Mouse (Mus musculus): ENCODE results near the gene Clec1b. TPM values are rescaled to one million over a fixed set of nuclear protein-coding genes. Genes with fewer than 3 reads are reported as not detected.

The Clec1b gene
- polyA plus RNA-seq, 1 experiment from 2014 or later = 2.0 TPM

DNA sequence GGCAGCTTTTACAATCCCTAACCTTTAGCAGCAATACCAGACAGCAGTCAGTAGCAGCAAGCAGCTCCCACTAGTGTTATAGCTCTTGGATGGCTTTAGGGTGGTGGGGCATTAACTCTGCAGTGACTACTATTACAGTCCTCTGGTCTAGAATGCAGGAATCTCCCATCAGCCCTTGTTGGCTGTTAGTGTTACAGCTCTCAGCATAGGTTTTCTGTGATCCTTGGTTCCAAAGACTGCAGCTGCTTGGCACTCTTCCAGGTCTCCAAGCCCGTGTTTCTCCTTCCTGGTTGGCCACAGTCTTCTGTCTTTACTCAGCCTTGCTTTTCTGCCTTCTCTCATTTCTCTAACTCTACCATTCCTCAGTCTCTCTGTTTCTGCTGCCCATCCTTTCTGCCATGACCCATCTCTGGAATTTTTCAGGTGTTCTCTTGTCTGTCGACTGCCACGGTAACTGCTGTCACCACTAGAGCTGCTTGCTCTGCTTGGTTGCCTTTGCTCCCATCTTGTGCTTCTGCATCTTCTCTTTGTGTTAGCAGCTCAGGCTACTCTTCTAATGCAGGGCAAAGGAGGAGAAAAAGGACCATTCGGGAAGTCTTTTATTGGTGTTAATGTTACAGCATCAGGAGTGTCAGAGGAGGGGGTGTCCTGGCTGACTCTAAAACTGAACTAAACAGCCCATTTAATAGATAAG lies 26.1 kb downstream of the Clec1b start:
- Histone ChIP-seq H3K9me3 (no peaks in the 10 kb centered on the region), H3K4me2 (0 out of 2 replicates have a peak overlapping the region, but pooled peaks have one; percentile 19), H3K36me3 (no peaks in the 10 kb centered on the region), H3K9ac (no peak overlapping the region), H3K4me3 (no peak overlapping the region), H3K27me3 (no peaks in the 10 kb centered on the region), H3K27ac (replicated peaks) (peak overlapping the region; percentile 69), H3K4me1 (replicated peaks) (peaks cover 12% of the 10 kb centered on the region; the same call in 1 of the 2 replicates)
- 67% methylated on average over 4 of the region's 4 CpGs for WGBS
- peak; percentile 58; the same call in 1 of the 2 replicates for ATAC-seq (ENCODE audit: low read depth)

DNA sequence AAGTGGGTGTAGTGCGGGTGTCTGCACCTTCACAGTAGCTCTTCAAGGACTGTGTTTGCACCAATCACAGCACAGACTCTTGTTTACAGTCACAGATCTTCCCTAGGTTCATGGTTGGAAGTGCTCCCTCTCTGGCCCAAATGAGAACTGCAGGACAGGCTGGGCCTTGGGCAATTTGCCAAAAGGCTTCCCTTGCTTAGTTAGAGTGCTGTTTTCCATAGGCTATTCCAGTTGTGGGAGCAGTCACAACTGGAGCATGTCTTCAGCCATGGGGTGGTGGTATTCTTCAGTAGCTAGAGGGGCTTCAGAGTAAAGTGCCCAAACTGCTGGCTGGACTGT lies 26.6 kb downstream of the Clec1b start:
- Histone ChIP-seq H3K27me3 (no peaks in the 10 kb centered on the region), H3K4me1 (replicated peaks) (peaks cover 12% of the 10 kb centered on the region; the same call in 1 of the 2 replicates), H3K4me2 (0 out of 2 replicates have a peak overlapping the region, but pooled peaks have one; percentile 19), H3K9ac (no peak overlapping the region), H3K9me3 (no peaks in the 10 kb centered on the region), H3K27ac (replicated peaks) (peak overlapping the region; percentile 69; the same call in 1 of the 2 replicates), H3K4me3 (no peak overlapping the region), H3K36me3 (no peaks in the 10 kb centered on the region)
- 17% methylated on average over 1 of the region's 1 CpGs for WGBS
- ATAC-seq (ENCODE audit: low read depth) = peak; percentile 83

DNA sequence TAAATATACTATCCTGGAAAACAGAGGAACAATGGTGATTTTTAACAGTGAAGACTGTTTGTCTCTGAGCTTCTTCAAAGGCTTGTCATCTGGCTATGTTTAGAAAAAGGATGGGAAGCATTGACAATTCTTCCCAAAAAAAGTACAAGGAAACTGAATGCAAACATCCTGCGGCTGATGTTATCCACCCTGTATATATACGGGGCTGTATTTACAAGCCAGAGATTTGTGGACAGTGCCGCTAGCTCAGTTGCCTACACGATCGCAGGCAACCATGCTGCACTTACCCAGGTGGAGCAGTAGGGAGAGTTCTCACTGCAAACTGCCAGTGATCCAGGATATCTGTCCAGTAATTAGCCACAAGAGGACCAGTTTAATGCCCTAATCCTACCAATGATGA lies 28.1 kb downstream of the Clec1b start:
- H3K4me3 ChIP-seq = no peak overlapping the region
- no peaks in the 10 kb centered on the region for H3K27me3 ChIP-seq
- no peaks in the 10 kb centered on the region for H3K9me3 ChIP-seq
- 84% methylated on average over 5 of the region's 5 CpGs for WGBS
- H3K4me1 ChIP-seq (replicated peaks) = peaks cover 12% of the 10 kb centered on the region; the same call in 1 of the 2 replicates
- H3K4me2 ChIP-seq = no peak overlapping the region
- no peak overlapping the region for H3K27ac ChIP-seq (replicated peaks)
- 0 out of 2 replicates have a peak, but pooled peaks have one; percentile 55 for ATAC-seq (ENCODE audit: low read depth)
- no peak overlapping the region for H3K9ac ChIP-seq
- no peaks in the 10 kb centered on the region for H3K36me3 ChIP-seq

DNA sequence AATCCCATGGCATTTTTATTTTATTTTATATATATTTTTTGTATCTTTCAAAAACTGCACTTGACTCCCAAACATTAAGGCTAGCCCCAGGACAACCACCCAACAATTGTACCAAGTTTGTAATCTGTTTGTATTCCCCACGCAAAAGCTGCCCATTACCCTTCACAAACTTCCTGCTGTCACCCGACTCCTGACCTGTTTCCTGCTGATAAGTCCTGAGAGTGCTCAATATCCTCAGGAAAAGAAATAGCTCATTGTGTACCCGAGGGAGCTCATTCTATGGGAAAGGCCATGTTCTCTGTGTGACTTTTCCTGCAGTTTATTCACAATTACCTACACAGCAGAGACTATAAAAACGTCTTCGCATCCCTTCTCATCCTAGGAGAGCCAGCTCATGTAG lies 28.7 kb downstream of the Clec1b start:
- no peak overlapping the region for H3K9ac ChIP-seq
- WGBS = 34% methylated on average over 5 of the region's 5 CpGs
- ATAC-seq (ENCODE audit: low read depth) = no peak
- no peaks in the 10 kb centered on the region for H3K36me3 ChIP-seq
- no peak overlapping the region for H3K27ac ChIP-seq (replicated peaks)
- H3K27me3 ChIP-seq = no peaks in the 10 kb centered on the region
- H3K4me2 ChIP-seq = no peak overlapping the region
- H3K4me1 ChIP-seq (replicated peaks) = peaks cover 12% of the 10 kb centered on the region; the same call in 1 of the 2 replicates
- no peaks in the 10 kb centered on the region for H3K9me3 ChIP-seq
- H3K4me3 ChIP-seq = no peak overlapping the region

DNA sequence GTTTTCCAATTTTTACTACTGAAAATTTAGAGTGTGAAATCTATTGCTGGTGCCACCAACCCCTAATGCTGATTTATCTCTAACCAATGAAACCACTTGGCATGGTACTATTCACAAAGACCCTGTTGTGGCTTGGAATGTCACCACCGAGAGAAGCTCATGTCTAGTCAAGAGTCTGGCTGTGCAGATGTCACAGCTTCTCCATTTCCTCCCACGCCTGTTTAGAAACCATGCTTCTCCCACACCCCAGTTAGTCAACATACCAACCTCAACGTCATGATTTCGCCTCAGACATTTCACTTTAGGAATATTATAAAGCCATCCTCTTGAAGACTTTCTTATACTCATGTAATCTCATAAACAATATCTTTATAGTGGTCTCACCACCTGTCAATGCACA lies 30.2 kb downstream of the Clec1b start:
- Histone ChIP-seq H3K4me1 (replicated peaks) (peaks cover 12% of the 10 kb centered on the region; the same call in 1 of the 2 replicates), H3K4me2 (no peak overlapping the region), H3K9me3 (no peaks in the 10 kb centered on the region), H3K36me3 (no peaks in the 10 kb centered on the region), H3K9ac (no peak overlapping the region), H3K4me3 (no peak overlapping the region), H3K27ac (replicated peaks) (no peak overlapping the region), H3K27me3 (no peaks in the 10 kb centered on the region)
- WGBS = 82% methylated on average over 4 of the region's 4 CpGs
- ATAC-seq (ENCODE audit: low read depth) = no peak

DNA sequence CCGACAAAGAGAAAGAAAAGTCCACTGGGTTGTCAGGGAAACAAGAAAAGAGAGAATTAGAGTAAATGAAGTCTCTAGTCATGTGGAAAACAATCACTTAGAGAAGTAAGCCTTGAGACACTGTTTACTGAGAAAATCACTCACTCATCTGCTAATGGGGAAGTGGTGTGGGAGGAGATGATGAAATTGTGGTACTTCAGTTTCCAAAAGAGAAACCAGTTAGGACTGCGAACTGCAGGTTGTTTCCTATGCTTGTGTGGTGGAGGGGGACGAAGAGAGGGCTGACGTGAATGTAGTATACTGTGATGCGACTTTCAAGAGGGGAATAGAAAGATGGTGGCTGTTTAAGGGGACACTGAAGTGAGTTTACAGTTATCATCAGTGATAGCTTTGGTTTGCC lies 37.1 kb downstream of the Clec1b start:
- H3K4me2 ChIP-seq = no peak overlapping the region
- no peak overlapping the region for H3K9ac ChIP-seq
- ATAC-seq (ENCODE audit: low read depth) = no peak
- H3K27me3 ChIP-seq = no peaks in the 10 kb centered on the region
- WGBS = 56% methylated on average over 5 of the region's 5 CpGs
- no peak overlapping the region for H3K4me3 ChIP-seq
- H3K4me1 ChIP-seq (replicated peaks) = no peaks in the 10 kb centered on the region
- no peak overlapping the region for H3K27ac ChIP-seq (replicated peaks)
- no peaks in the 10 kb centered on the region for H3K9me3 ChIP-seq
- H3K36me3 ChIP-seq = no peaks in the 10 kb centered on the region

DNA sequence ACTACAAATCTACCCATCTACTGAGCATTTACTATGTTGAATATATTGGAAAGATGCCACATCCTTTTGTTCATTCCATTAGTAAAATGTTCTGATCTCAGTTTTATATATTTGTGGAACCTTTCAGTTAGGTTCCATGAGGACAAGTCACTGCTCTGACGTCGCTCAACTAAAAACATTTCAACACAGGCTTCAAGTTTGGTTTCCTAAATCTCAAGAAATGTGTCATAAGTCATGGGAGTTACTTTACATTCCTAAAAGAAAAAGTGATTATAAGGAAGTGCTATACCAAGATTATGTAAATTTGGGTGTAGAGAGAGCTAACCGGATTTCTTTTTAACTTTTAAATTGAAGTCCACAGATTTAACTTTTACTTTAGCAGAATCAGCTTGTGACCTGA lies 38.9 kb downstream of the Clec1b start:
- Histone ChIP-seq H3K9ac (no peak overlapping the region), H3K36me3 (no peaks in the 10 kb centered on the region), H3K4me3 (no peak overlapping the region), H3K4me2 (no peak overlapping the region), H3K9me3 (no peaks in the 10 kb centered on the region), H3K27ac (replicated peaks) (no peak overlapping the region), H3K27me3 (no peaks in the 10 kb centered on the region), H3K4me1 (replicated peaks) (no peaks in the 10 kb centered on the region)
- ATAC-seq (ENCODE audit: low read depth) = no peak
- 91% methylated on average over 3 of the region's 3 CpGs for WGBS

DNA sequence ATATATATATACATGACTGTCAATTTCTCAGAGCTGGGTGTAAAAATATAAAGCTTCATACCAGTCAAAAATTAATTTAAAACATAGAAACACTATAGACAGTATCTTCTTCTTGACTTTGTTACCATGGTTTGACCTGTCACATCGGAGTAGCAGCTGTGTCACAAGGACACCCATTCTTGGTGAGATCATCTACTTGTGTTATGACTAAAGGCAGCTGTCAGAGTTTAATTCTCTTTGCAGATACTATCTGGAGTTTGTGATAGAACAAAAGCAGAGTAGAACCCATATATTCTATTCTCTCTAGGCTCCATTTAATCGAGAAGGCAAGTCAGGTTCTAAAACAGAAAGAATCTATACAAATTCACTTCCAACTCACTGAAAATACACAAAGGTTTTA lies 40.9 kb downstream of the Clec1b start:
- H3K4me2 ChIP-seq = no peak overlapping the region
- no peak for ATAC-seq (ENCODE audit: low read depth)
- no peak overlapping the region for H3K4me3 ChIP-seq
- no peak overlapping the region for H3K27ac ChIP-seq (replicated peaks)
- H3K9me3 ChIP-seq = no peaks in the 10 kb centered on the region
- H3K27me3 ChIP-seq = no peaks in the 10 kb centered on the region
- H3K36me3 ChIP-seq = no peaks in the 10 kb centered on the region
- WGBS = 85% methylated on average over 2 of the region's 2 CpGs
- H3K4me1 ChIP-seq (replicated peaks) = no peaks in the 10 kb centered on the region
- no peak overlapping the region for H3K9ac ChIP-seq

DNA sequence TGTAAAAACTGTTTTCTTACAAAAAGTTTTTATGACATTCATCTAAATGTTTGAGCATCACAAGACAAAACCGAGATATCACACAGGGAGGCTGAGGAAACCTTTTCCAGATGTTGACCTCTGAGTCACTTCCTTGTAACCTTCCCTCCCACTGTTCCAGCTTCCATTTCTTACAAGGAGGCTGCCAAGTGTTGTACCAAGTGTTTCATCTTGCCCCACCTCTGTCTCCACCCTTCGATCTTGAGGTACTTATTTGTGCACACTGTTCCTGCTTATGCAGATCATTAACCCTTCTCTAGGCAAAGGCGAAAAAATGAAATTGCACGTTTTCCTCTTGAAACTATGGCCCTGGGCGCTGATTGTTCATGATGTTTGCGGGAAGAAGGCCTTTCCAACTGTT lies 52.6 kb downstream of the Clec1b start:
- Histone ChIP-seq H3K4me1 (replicated peaks) (no peaks in the 10 kb centered on the region), H3K9ac (no peak overlapping the region), H3K27me3 (no peaks in the 10 kb centered on the region), H3K4me3 (no peak overlapping the region), H3K9me3 (no peaks in the 10 kb centered on the region), H3K4me2 (no peak overlapping the region), H3K27ac (replicated peaks) (no peak overlapping the region), H3K36me3 (no peaks in the 10 kb centered on the region)
- 84% methylated on average over 6 of the region's 6 CpGs for WGBS
- no peak for ATAC-seq (ENCODE audit: low read depth)

DNA sequence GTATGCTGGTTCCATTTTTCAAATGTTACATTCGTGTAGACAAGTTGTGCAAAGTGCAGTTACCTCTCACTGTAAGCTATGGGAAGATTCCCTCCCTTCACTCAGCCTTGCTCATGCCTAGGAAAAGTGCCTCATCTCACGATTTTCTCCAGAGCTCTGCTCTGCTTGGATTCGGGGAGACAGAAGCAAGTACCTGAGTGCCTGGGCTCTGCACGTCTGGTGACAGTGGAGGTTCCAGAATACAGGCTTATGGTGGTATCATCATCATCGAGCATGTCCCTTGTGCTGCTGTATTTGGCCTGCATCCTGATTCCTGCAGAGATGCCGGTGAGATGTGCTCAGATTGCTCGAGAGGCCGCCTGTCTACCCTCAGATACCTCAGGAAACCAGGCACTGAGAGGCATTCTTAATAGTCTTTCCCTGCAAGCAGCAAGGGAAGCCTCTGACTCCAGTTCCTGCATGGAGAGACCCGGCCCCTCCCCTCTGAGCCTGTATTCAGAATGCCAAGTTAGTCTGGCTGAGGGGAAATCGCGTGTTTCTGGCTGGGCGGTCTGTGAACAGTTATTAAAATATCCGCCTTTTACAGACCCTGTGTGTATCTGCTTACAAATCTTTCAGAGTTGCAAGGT lies 54.4 kb downstream of the Clec1b start, which contains the start of gene Clec1a:
Gene Clec1a (minus strand): TSS at position 590 of the 629 bp plus-strand sequence.
- Histone ChIP-seq H3K4me1 (replicated peaks) (no peaks in the 10 kb centered on the region), H3K9me3 (no peaks in the 10 kb centered on the region), H3K4me2 (no peak within 1 kb of the TSS; the same call in 1 of the 2 replicates), H3K27me3 (no peaks in the 10 kb centered on the region), H3K4me3 (no peak within 1 kb of the TSS), H3K27ac (replicated peaks) (no peak within 1 kb of the TSS; the same call in 1 of the 2 replicates), H3K9ac (0 out of 2 replicates have a peak within 1 kb of the TSS, but pooled peaks have one; percentile 17), H3K36me3 (no peaks in the 10 kb centered on the region)
- 59% methylated on average over 13 of the region's 13 CpGs for WGBS
- no peak for ATAC-seq (ENCODE audit: low read depth)
